Mouse (Mus musculus): ENCODE data around the gene Zfp445.

DNA sequence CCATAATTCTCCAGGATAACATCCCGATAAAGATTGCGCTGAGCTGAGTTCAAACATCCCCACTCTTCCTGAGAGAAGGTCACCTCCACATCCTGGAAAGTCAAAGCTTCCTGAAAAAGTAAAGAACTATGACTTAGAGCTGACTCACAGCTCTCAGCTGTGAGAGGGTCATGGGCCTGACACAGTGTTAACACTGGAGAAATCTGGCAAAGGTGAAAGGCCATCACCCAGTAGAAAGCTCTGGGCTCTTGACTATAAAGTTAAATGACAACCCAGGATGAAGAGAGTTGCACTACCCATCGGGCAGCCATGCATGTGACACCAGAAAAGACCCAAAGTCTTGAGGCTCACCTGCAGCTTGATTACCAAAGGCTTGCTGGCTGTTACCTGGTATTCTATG, 9.1 kb downstream of the Zfp445 start:
- TF ChIP-seq TAL1 (IDR thresholded peaks at IDR 0.05; ENCODE audit: low read length) (no peak), MEF2A (IDR thresholded peaks at IDR 0.05; ENCODE audit: extremely low read depth, insufficient replicate concordance, low read depth, low read length, poor library complexity, severe bottlenecking) (no peak), POLR2A (IDR thresholded peaks at IDR 0.05; ENCODE audit: control insufficient read depth in 1 of 2, insufficient read depth in 1 of 2, low read depth in 1 of 2, low read length in 2 of 2, poor library complexity in 1 of 2) (no peak), MAZ (IDR thresholded peaks at IDR 0.05; ENCODE audit: low read depth, low read length) (no peak), HCFC1 (IDR thresholded peaks at IDR 0.05; ENCODE audit: low read depth, low read length) (no peak), MAX (IDR thresholded peaks at IDR 0.05; ENCODE audit: low read length) (no peak), ZC3H11A (IDR thresholded peaks at IDR 0.05; ENCODE audit: low read depth, low read length) (no peak), USF1 (IDR thresholded peaks at IDR 0.05; ENCODE audit: low read depth, low read length) (no peak), MYC (IDR thresholded peaks at IDR 0.05; ENCODE audit: low read depth, low read length) (no peak)

Measured in MEL (cell line).